Mouse (Mus musculus) adrenal gland, postnatal 14 days (tissue): ENCODE measurements at regions not wholly inside any gene's neighbourhood (a gene's known extent, or its start where the extent isn't known, plus 50 kb on each side); places are given as distances from the start of the nearest gene placed in this dataset.
A peak's percentile ranks its signal among the peaks of the same experiment; 100 is the strongest.

Source experiments
- DNase-seq: peaks from one replicate; pipeline ENCODE4 v3.0.0; 2021; ENCODE audit warnings: mixed read lengths

DNA sequence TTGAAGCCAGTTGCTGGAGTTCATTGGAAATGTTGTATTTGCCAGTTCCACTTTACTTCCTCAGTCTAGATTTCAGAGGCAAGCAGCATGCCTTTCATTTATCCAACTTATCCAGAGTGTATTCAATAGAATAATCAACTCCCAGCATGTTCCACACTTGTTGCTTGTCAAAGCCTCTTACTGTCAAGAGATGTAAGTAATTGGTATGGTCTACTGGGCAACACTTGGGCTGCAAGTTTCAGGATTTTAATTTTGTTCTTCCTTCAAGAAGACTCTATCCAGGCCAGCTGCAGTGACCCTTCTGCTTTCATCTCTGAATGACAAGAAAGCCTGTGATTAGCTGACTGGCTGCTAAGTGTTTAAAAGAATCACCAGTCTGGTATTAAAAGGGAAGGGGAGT is 3131.6 kb upstream of the Lrrc6 start:
- no peak for DNase-seq

DNA sequence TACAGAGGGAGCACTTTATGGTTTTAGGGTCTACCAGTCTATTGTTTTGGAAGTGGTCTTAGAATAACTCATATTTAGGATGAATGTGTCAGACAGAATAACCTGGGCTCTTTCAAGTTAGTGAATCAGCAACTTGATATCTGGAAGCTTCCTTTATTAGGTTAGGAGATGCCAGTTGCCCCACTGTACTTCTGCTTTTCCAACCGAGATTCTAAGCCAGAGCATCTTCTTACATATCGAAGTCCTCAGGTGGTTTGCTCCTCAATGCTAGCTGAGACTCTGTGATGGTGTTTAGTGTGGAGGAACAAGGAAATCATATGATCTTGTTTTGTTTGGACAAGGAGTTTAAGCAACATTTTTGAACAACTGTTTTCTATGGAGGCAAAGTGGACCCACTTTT is 3117.3 kb upstream of the Lrrc6 start:
- no peak for DNase-seq

DNA sequence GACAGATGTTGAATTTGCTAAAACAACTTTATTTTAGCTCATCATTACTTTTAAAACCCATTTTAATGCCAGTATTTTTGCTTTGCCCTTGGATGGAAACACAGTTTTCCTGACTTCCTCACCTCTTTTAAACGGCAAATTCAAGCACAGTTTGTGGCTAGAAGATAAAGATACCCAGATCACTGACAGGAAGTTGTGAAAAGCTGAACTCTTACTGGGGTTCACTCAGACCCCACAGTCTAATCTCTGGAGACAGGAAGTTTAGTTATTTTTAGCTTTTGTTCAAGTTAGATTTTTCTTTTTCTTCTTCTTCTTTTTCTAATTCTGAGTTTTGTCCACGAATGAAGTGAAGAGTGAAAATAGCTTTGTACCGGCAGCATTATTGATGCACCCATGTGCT is 3113.3 kb upstream of the Lrrc6 start:
- DNase-seq = no peak

DNA sequence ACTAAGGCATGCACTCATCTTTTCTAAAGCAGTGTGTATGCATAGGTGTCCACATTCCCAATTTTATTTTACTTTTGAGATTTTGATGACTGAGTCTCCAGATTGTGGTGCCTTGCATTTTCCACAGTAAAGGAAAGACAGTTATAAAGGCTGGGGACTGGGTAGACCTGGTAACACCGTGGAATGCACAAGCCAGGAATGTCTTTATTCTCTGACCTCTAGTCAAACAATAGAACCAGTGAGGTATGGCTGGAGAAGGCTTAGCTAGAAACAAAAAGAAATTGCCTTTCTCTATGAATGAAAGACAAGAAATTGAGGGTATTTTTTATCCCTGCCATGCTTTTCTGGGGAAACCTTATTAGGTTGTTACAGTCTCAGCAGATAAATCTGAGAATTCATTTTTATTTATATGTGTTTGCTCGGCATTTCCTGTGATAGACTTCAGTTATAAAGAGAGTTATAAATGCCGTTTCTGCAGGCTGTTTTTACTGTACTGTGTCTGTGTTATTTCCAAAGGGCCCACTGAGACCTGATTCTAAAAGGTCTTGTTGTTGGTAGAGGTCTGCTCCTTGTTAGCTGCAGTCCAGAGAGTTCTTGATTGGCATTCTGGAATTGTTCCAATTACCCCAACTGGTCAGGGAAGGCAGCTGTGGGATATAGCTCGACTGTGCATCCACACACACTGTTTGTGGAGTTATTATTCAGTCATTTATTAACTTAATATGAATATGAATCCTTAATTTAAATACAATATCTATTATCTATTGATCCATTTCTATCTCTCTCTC is 3090.7 kb upstream of the Lrrc6 start:
- DNase-seq = no peak

DNA sequence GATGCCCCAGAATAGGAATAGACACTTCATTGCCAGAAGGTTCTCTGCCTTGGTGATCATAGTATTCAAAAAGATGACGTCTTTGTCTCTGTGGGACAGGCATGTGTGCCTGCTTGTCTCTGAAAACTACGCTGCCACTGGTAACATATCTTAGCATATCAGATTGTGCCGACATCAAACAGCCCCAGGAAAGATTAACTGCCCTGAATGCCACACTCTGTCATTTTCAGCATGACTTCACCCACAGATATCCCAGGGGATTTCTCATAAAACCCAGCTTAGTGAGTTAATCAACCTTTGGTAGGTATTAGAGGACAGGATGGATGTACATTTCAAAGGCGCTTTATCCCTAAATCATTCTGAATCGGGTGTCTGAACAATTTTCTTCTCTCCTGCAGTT is 3087.4 kb upstream of the Lrrc6 start:
- DNase-seq = no peak

DNA sequence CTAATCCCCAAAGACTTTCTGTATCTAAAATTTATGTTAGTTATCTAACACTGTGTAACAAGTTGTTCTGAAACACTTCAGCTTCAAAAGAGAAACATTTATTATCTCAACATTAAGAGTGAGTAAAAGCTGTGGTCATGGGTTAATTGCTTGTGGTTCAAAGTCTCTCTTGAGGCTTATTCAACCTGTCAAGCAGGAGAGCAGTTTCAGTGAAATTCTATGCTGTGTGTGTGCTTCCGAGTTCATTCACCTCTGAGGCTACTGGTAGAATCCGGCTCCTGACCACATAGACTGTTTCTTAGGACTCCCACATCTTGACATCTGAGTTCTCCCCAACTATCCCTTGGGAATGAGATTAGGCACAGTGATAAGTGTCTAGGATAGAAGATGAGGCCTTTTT is 3076.0 kb upstream of the Lrrc6 start:
- no peak for DNase-seq

DNA sequence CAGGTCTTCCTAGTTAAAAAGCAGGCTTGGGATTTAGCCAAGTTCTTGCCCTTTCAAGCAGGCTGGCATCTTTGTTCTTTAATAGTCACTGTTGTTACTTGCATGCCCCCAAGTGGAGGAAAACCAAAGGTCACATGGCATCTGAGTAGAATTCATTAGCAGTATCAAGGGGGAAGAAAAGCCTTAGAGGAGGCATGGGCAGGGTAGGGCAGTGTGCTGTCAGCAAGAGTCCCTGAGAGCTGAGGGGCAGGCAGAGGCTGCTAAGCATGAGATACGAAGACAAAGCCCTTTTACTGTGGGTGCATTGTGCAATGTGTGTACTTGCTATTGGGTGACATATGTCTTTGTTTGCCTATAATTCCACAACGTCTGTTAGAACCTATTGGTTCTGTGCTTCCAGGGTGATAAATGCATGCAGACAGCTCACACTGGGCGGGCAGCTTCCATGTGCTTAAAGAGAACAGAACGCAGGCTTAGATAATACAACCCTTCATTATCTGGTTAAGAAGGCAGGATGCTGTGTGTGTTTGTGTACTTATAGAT is 3075.0 kb upstream of the Lrrc6 start:
- peak; percentile 65 for DNase-seq

DNA sequence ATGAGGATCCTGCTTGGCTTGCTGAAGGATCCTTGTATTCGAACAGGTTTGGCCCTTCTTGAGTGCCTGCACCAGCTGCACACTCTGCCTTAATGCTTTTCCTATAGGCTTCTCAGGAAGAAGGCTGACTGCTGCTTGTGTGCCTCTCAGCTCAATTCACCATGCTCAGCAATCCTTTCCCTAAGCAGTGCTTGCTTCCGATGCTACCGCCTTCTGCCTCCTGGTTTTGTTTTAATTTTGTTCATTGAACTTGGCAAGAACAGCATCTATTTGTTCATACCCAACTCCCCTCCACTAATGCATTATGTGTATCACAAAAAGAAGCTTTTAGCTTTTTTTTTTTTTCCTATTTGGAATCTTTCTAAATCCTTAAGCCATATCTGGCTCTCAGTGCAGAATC is 3053.5 kb upstream of the Lrrc6 start:
- DNase-seq = no peak

DNA sequence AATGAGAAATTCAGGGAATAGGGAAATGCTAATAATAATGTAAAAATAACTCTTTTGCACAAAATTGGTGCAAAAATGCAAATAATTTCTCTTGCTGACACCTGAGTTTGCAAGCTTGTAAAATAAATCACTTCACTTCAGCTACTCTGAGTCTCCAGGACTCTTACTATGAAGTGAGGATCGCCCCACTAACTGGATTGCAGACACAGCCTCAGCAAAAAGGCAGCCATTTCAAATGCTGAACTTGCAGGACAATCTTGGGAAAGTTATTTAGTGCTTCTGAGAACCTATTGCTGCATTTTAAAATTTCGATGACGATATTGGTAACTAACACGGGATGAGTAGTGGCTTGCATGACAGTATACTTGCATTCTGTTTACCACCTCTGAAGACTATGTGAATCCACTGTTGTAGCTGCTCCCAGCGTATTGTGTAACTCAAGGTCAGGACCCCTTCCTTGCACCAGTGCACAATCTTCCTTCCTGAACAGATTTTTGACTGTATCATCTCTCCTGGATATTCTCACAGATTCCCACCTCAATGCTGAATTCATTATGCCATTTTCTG is 3051.4 kb upstream of the Lrrc6 start:
- DNase-seq = no peak

DNA sequence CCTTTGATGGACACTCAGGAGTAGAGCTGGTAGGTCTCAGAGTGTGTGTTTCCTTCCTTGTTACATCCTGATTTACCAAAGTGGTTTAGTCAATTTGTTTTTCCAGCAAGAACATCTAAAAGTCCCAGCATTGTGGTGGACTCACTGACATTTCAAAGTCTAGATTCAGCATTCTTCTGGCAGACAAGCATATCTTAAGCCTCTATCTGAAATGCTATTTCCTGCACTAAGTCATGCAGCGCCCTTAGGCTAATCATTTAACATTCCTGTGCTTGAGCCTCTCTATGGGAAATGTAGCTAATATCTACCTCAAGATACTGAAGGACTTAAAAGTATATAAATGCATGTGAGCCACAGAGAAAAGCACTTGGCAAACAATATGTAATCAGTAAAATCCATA is 3050.3 kb upstream of the Lrrc6 start:
- DNase-seq = no peak

DNA sequence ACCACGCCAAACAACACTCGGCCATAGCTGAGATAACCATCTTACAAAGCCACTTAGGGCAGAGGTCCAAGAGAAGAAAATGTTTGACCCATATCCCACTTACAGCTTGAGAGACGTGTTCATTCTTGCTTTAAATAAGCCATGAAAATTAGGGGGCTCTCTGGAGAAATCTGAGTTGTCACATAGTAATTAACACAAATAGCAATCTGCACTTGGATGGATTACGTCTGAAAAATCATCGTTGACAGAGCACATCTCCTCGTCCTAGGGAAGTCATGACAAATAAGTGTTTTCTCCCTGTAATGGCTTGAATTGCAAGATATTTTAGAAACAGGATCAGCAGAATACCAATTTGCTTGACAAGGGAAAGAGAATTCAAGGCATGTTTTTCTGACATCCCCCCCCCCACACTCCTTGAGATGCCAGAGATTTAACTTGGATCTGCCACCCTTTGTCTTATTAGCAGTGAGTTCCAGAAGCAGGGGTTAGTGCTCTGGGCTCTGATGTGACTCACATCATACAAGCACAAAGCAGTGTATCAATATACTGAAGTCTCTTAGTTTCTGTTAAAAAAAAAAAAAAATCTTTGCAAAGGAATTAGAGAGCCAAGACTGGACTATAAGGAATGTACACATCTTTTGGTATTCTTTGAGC is 3025.9 kb upstream of the Lrrc6 start:
- no peak for DNase-seq

DNA sequence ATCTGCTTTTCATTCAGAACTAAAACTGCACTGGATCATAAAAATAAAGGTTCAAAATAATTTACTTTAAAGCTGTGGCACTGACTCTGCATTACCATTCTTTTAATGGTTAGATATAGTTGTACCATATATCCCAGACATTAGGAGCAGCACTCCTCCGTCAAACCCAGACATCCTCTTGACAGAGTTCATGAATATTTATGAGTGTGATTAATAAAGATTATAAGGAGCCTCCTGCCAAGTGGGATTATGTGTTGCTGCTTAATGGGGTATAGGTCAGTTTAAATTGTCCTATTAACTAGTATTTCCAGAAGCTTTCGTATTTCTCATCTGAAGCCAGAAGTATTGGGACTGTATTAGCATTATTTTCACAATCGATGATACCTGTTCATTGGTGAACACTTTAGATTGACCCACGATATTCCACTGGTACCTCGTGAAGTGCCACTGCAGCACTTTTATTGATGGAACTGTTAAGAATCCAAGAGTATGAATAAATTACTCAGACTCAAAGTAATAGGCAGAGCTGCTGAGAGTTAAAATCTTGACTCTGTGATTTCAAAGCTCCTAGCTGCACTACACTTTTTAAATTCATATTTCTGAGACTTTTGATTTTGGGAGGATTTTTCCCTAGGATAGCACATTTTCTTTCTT is 2983.8 kb upstream of the Lrrc6 start:
- no peak for DNase-seq

DNA sequence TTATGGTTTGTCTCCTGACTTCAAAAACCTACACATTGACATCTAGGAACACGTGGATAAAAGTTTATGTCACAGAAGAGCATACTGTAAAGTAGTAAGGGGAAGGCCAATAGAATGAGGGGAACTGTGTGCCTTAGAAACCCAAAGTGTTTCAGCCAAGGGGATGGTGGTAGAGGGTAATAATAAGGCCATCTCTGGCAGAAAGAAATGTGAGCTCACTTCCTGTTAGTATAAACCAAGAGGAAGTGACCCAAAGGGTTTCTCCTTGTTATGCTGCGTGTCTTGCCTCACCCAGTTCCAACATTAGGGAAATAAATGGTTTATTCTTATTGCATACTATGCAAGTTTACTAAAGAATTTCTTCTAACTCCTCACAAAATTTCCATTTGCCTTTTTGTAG is 2982.4 kb upstream of the Lrrc6 start:
- no peak for DNase-seq

DNA sequence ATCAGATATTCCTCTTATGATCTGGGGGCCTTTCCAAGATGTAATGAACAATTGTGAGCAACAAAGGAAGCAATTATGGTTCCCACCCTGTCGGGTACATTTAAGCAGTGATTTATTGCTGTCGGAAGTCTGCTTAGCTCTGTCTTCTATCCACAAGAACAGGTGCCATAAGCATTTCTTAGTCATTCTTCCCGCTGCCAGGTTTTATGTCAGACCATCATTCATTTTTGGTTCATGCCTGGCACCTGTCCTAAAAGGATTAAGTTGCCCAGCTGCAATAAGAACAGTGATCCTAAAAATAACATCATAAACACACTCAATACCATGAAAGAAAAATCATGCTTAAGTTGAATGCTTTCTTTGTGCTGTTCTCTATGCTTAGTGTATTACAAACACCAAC is 2980.4 kb upstream of the Lrrc6 start:
- no peak for DNase-seq

DNA sequence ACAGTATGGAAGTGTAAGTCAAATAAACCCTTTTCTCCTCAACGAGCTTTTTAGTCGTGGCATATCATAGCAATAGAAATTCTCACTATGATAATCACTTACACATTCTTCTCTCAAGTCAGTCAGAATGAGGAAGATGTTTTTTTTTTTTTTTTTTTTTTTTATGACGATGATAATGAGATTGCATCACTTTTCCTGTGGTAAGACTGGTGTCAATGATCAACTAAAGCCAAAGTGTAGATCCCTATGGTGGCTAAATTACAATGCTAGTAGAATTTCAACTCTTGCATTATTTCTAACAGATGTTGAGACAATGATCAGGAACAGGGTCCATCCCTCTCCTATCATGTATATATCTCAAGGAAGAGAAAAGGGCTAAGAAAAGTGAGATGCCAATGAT is 2976.3 kb upstream of the Lrrc6 start:
- no peak for DNase-seq

DNA sequence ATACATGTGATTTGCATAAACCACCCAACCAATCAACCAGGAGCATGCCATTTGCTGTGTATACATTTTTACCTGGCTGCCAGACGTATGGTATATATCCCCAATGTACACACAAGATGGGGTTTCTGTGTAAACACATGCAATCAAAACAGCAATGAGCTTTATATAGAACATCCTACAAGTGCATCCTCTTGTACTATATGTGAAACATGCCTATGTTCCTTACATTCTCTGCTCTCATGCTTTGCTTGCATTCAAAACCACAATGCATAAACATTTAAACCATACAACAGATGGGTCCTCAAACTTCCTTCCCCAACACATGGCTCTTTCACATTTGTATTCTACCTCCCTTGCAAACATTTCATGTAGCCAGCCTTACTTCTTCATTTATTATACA is 2968.9 kb upstream of the Lrrc6 start:
- DNase-seq = no peak

DNA sequence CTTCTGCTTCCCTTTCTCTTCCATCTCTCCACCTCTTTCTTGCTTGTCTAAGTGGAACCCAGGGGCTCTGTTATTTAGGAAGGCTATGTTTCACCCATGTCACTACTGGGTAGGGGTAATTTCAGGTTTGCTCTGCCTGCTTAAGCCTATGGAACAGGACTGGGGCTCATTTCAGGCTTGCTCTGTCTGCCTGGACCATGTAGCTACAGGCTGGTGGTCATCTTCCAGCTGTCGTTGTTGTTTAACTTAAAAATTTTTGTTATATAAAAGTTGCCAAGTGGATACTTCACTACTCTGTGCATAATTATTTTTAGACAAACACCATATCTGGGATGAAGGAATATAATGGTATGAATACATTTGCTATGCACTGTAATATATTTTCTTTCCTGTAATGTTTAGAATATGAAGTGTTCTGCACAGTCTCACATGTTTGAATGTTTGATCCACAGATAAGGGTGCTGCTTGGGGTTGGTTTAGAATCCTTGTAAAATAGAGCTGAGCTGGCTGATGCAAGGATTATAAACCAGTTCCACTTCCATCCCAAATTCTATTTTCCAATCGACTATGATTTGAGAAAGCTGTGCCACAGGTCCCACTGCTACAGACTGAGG is 2960.0 kb upstream of the Lrrc6 start:
- no peak for DNase-seq

DNA sequence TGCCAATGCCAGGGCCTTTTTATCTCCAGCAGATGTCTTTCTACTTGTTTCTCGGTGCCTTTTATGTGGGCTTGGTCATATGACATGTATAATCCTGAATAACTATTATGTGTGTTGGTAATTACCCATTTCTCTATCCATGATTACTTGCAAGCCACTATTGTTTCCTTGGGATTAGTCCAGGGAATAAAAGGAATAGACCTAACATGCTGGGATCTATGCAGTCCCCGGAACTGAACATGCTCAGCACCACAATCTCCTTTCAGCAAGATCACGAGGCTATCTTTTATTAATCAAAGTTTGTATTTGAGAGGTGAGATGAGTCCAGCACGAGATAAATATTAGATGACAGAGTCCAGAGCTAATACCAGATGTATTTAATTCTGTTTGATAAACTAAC is 2956.8 kb upstream of the Lrrc6 start:
- DNase-seq = no peak

DNA sequence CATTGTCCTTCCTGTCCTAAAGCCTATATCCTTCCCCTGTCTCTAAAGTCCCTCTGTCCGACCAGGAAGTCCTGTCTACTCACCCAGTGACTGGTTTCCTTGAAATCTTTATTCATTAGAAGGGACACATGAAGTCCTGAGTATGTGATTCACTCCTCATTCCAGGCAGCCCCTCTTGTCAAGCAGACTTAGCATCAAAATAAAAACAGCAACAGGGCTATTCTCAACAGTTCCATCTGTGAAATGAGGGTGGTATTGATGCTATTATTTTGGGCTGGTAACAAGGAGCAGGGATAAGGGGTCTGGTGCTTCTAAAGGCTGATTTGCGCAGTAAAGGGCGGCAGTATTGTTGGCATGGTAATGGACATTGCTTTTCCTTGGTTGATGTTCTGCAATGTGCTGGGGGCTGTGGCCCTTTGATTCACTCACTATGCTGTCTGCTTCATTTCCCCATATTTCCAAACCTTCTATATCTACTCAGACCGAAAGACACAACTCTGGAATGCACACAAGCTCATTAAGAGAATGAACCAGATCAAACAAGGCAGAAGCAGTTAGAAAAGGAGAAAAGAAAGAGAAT is 2955.6 kb upstream of the Lrrc6 start:
- no peak for DNase-seq

DNA sequence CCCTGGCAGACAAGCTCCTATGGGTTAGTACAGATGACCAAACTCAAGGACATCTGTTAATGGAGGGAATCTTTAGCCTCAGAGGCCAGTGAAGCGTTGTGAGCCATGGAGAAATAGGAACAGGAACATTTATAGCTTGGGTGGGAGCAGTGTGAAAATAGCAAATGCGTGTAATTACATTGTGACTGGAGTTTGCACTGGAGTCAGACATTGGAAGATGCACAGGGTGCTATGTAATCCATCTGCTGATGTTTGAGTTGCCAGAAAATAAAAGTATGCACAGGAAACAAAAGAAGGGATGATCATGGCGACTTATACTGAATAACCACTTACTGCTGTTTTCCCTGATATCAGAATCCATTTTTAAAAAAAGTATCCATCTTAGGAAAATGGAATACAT is 2940.3 kb upstream of the Lrrc6 start:
- no peak for DNase-seq

DNA sequence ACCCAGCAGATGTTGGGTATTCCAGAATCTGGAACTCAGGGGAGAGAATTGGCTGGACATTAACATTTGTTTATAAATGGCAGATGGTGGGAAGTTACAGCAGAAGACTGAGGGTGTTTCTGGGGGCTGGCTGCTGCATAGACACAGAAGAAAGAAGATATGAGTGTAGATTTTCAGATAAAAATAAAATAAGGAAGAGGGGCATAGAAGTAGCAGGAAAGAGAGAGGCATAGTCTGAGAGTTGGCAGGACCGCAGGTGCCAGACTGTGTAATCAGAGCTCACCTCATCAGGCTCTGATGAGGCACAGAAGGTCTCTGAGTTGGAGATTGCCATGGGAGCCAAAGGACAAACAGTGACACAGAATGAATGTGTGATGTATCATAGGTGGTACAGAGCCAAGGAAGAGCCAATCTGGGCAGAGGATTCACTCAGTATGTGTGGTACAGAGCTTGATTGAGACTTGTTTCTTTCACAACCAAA is 2912.9 kb upstream of the Lrrc6 start:
- DNase-seq = no peak

DNA sequence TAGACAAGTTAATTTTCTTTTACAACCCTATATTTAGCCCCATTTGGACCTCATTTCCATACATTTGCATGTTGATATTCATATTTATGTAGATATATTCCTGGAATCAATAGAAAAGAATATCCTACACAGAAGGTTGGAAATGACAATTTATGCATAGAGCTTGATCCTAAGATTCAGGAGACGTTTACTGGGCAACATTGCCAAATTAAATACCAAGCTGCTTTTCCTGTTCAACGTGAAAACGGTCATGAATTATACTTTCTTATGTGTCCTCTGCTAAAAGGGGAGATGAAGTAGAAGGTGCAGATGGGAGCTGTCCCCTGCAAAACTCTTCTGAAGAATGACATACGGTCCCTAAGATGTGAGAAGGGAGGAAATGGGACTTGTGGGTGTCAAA is 2888.9 kb upstream of the Lrrc6 start:
- no peak for DNase-seq
